Mouse (Mus musculus): Measurements from ENCODE around the gene Ankrd22.

DNA sequence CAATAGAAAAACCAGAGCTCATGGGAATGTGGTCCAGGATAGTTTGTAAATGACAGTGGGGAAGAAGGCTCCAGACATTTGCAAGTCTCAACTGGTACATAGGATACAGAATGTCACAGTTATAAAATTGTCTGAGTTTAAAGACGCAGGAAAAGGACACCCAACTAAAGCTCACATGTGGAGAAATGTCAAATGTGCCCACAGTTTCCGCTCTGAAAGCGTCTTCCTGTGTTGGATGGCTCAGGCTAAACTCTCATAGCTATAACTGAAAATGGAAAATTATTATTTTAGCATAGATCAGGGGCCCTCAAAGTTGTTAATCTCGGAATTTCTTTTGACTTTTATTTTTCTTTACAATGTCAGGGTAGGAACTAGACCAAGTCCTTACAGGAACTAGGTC, 21.0 kb upstream of the Ankrd22 start:
- TF ChIP-seq CTCF (IDR thresholded peaks at IDR 0.05; ENCODE audit: insufficient read depth, low read length), result no peak
- no peak for TF ChIP-seq POLR2A (IDR thresholded peaks at IDR 0.05; ENCODE audit: borderline replicate concordance, extremely low read depth, low read depth, low read length)

Measured in lung, adult 2 months (tissue).